Mouse (Mus musculus) spleen, postnatal 0 days (tissue): ENCODE results near the gene Cwc25. TPM values are rescaled to one million over a fixed set of nuclear protein-coding genes. Genes with fewer than 3 reads are reported as not detected.

ENCODE experiments used
- polyA plus RNA-seq: library from polyadenylated mRNA; unstranded; fragments of >200 nt; fragmentation: Nextera tagmentation; extraction: Ambion mirVana; gene quantifications from 2 replicates; pipeline ENCODE4 v1.2.1, GENCODE M21; 2015

Gene Cwc25
- 10.5 and 11.9 TPM in 2 replicates for polyA plus RNA-seq

DNA sequence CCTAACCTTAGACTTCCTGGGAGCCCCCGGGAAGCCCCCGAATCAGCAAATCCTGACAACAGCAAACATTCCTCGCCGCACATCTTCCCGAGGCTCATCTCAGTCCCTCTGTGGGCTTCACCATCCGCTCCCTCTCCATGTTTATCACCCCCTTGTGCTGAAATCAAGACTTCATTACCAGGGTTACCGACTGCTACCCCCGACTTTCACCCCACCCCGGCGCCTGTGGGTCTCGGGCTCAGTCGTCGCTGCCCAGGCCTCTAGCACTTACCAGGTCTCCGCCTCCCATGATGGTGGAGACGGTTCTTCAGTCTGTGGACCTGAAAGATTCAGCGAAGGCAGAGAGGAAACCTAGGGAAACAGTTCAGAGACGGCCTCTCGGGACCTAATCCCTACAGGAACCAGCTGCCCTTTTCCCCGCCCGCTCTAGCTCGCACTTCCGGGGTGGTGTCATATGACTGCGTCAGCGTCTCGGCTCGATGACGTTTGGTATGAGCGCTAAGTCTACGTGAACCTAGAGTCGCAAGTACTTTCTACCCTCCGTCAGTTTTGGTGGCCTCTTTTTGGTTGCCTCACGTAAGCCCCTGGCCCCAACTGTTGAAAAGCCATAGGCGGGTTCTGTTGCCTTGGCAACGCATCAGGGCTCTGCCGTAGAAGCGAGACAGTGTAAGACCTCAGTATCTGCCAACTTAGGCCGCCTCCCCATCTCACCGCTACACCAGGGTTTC lies at the start of gene Cwc25:
Gene Cwc25, minus strand, starts transcription at position 403 of the 728 bp plus-strand sequence.

DNA sequence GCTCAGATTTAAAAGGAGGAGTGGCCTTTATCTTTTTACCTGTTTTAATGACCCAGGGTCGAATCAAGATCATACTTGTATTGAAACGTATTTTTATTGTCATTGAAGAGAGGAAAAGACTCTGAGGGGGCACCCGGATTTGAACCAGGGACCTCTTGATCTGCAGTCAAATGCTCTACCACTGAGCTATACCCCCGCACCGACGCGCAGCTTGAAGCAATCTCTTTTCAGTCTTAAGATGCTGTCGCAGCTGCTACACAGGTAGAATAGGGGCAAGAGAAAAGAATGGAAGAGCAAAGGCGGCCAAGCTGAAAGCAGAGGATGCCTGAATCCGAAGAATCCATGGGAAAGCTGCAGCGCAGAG lies 32.4 kb upstream of the Cwc25 start, which contains the start of gene Lasp1:
Gene Lasp1, plus strand, starts transcription at position 219 of the 364 bp plus-strand sequence.

GRCm38 (mm10) chr11:97781832-97782563 lies 15.6 kb upstream of the Cwc25 start, which contains the start of gene Rpl23:
Gene Rpl23, minus strand, starts transcription at chr11:97782437.

GRCm38 (mm10) chr11:97775808-97776496 lies 9.6 kb upstream of the Cwc25 start, which contains the start of gene 1700001P01Rik:
Gene 1700001P01Rik, minus strand, starts transcription at chr11:97775918.

DNA sequence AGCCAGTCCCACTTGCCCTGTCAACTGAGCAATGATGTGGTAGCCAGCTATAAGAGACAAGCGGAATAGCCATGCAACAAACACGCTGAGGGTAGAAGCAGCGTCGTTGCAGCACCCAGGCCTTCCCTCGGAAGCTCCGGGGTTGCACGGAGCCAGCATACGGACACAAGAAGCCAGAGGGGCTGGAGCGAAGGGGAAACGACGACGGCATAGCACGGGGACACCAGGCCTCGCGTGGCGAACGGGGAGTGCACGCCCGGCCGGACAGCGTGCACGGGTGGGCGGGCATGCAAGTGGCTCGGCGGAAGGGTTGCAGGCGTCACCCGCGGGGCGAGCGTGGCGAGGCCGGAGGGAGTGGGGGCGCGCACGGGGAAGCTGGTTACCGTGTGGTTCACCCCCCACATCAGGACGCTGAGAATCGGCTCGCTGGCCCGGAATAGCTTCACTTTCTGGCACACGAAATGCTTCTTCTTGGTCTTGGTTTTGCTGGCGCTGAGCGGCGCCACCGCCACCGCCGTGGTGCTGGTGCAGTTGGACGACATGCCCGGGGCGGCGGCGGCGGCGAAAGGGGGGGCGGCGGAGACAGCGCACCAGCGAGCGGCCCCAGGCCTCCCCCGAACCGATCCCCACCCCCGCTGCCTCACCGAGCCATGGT lies 22.2 kb downstream of the Cwc25 start, which contains the start of gene Pip4k2b:
Gene Pip4k2b, minus strand, starts transcription at position 642 of the 655 bp plus-strand sequence.

GRCm38 (mm10) chr11:97703039-97703826 lies 63.1 kb downstream of the Cwc25 start, which contains the start of gene Psmb3:
Gene Psmb3, plus strand, starts transcription at chr11:97703399.

DNA sequence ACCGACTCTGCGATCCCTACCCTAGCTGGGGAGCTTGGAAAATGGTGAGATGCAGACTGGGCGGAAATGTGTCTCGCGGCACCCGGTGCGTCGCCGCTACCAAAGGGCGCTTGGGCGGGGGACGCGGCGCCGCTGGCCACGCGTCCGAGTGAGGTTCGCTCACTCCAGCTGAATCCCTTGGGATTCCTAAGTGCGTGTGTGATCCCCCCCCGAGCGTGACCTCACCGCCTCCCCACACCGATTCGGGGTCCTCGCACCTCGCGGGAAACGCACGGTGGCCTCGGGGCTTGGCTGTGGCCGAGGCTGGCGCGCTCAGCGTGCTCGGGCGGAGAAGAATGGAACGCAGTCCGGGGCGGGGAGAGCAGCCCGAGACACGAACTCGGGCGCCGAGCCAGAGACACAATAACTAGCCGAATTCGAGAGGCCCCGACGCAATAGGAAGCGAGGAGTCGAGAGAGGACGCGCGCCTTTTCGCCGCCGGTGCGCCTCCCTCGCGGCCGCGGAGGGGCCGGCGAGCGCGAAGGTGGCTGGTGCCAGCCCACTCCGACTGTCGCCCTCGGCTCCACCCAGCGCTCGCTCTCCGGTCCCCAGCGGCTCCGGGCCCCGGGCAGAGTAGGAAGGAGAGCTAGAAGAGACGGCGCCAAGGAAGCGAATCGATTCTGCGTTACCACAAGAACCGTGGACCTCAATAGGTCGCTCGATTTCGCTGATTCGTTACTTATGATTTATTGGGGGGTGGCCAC lies 66.2 kb downstream of the Cwc25 start, which contains the start of gene Pcgf2:
Gene Pcgf2, minus strand, starts transcription at position 495 of the 743 bp plus-strand sequence.

Other genes with a start within 250 kb of the Cwc25 start
- gene Srcin1, start 190.4 kb downstream of the Cwc25 start, polyA plus RNA-seq: 0.05 and 0.06 TPM in 2 replicates
- gene Epop, start 136.9 kb downstream of the Cwc25 start, polyA plus RNA-seq: 0.35 and 0.96 TPM in 2 replicates
- 0.85 and 1.2 TPM in 2 replicates for gene Mllt6, start 103.1 kb downstream of the Cwc25 start, polyA plus RNA-seq
- 7.7 and 10.7 TPM in 2 replicates for gene Cisd3, start 80.7 kb downstream of the Cwc25 start, polyA plus RNA-seq
- gene Pcgf2, start 66.1 kb downstream of the Cwc25 start, polyA plus RNA-seq: 3.3 and 4.8 TPM in 2 replicates
- gene Psmb3, start 63.2 kb downstream of the Cwc25 start, polyA plus RNA-seq: 399 and 419 TPM in 2 replicates
- 1.4 and 1.9 TPM in 2 replicates for gene Pip4k2b, start 21.9 kb downstream of the Cwc25 start, polyA plus RNA-seq
- 0.35 TPM in 1 of 2 replicates, not detected in the other for gene 1700001P01Rik, start 9.4 kb upstream of the Cwc25 start, polyA plus RNA-seq
- gene Rpl23, start 15.9 kb upstream of the Cwc25 start, polyA plus RNA-seq: 699 and 705 TPM in 2 replicates
- gene Lasp1, start 32.4 kb upstream of the Cwc25 start, polyA plus RNA-seq: 34.4 and 47.2 TPM in 2 replicates
- 0.64 and 0.91 TPM in 2 replicates for gene B230217C12Rik, start 74.2 kb upstream of the Cwc25 start, polyA plus RNA-seq
- gene Fbxo47, start 117.6 kb upstream of the Cwc25 start, polyA plus RNA-seq: 0.22 and 0.28 TPM in 2 replicates
- gene Plxdc1, start 219.9 kb upstream of the Cwc25 start, polyA plus RNA-seq: 4.1 and 4.9 TPM in 2 replicates
- 15.5 and 16.6 TPM in 2 replicates for gene Arl5c, start 229.6 kb upstream of the Cwc25 start, polyA plus RNA-seq